Mouse (Mus musculus): ENCODE measurements around the gene Cinp.
"Not testable (repeated sequence)": the region's sequence is repeated elsewhere in the genome, so short reads cannot be mapped to it uniquely, and the experiment has no call there.

GRCm38 (mm10) chr12:110858681-110859080 is 30.3 kb downstream of the Cinp start:
- not testable (repeated sequence) for TF ChIP-seq CHD2 (IDR thresholded peaks at IDR 0.05; ENCODE audit: low read depth, low read length); HCFC1 (IDR thresholded peaks at IDR 0.05; ENCODE audit: borderline replicate concordance, insufficient read depth, low read length); MAFK (IDR thresholded peaks at IDR 0.05; ENCODE audit: insufficient read depth, low read depth, low read length); ZNF384 (IDR thresholded peaks at IDR 0.05; ENCODE audit: low read depth, low read length)
